Mouse (Mus musculus): ENCODE results near the gene Vps53.

The Vps53 gene

GRCm38 (mm10) chr11:76015814-76016213 lies 163.6 kb downstream of the Vps53 start:
- ChIA-PET POLR2A (interaction anchor here in 3 of 4 experiments (0.6 to 0.7 kb wide), 3 partner anchors 11 to 923 kb away, joined by 3 to 7 read pairs (median 4); no protein-coding TSS in a partner anchor), CTCF (no interaction called here)

- POLR2A ChIA-PET: interaction anchor here in 1 of 4 experiments (0.6 to 1.5 kb wide), 2 partner anchors 48 to 924 kb away, joined by 3 read pairs; no protein-coding TSS in a partner anchor
- CTCF ChIA-PET: interaction anchor here in 1 of 4 experiments (1.0 kb wide), 1 partner anchor 48 kb away, joined by 3 read pairs; no protein-coding TSS in a partner anchor
Measured at GRCm38 (mm10) chr11:76015251-76015650, 164.2 kb downstream of the Vps53 start.

DNA sequence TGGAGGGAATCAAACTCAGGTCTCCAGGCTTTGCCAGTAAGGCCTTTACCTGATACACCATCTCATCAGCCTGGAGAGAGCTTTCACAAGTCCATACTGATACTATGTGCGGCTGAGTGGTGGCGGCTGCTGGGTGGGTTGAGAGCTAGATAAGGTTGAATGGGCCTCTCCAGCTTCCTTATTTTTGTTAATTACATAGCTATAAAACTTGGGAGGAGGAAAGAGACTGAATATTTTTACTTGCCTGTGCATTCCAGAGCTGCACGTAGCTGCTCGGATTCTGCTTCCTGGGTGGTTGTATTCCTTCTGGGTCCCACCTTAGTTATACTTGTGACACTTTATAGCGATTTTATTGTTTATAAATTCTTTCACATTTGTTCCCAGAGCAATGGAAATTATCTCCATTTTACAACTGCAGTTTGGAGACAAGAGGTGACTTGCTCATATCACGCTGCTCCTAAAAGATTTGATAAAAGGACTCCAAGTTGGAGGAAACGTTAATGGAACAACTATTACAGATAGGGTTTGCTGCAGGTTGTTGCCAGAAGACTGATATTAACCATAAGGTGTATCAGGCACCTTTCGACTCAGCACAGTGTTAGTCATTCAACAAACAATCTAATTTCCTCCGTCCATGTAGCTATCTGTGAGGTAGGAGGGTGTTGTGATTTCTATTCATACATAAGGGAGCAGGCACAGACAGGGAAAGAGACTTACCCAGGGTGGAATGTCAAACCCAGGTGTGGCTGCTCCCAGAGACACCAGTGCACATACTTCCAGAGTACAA lies 168.4 kb downstream of the Vps53 start:
- ChIA-PET POLR2A (interaction anchor here in 1 of 4 experiments (0.6 kb wide), 1 partner anchor 459 kb away, joined by 3 read pairs; no protein-coding TSS in a partner anchor), CTCF (interaction anchor here in 1 of 4 experiments (0.6 to 0.8 kb wide), 2 partner anchors 32 to 207 kb away, joined by 3 to 4 read pairs; partner anchors contain the start of genes Dbil5 and Gemin4)

DNA sequence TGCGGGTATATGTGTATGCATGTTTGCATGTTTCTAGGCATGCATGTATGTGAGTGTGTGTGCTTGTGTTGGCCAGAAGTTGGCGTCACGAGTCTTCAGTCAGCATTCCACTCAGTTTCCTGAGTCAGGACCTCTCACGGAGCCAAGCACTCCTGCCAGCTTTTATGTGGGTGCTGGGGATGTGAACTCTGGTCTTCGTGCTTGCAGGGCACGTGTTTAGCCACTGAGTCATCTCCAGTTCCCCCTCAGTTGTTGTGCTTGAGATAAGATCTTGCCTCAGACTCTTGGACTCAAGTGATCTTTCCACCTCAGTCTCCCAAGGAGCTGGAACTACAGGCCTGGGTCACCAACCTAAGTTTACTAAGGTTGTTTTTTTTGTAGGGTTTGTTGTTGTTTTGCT lies 170.3 kb downstream of the Vps53 start:
- CTCF ChIA-PET: interaction anchor here in 2 of 4 experiments (0.6 to 1.6 kb wide), 2 partner anchors 18 to 174 kb away, joined by 3 to 6 read pairs; no protein-coding TSS in a partner anchor
- POLR2A ChIA-PET: no interaction called here

DNA sequence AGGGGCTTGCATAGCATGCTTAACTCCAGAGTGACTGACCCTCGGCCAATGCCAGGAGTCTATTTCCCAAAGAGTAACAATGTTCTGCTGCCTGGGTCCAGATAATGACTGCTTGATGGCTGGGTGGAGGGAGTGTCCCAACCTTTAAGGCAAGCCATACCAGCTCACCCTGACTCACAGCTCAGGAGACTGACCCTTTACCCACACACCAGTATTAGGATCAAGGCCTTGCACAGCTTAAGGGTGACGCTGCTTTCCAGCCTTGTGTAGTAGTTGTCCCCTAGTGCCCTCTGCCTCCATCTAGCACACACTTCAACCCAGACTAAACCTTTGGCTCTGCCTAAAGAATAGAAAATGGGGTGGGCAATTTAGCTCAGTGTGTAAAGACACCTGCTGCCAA lies 171.3 kb downstream of the Vps53 start:
- POLR2A ChIA-PET: interaction anchor here in 1 of 4 experiments (0.6 kb wide), 1 partner anchor 405 kb away, joined by 4 read pairs; no protein-coding TSS in a partner anchor
- CTCF ChIA-PET: interaction anchor here in 1 of 4 experiments (1.6 kb wide), 1 partner anchor 17 kb away, joined by 3 read pairs; no protein-coding TSS in a partner anchor

GRCm38 (mm10) chr11:76004276-76004675 lies 175.2 kb downstream of the Vps53 start:
- ChIA-PET POLR2A (interaction anchor here in 2 of 4 experiments (1.1 to 1.9 kb wide), 4 partner anchors 8 to 37 kb away, joined by 3 to 6 read pairs (median 6); no protein-coding TSS in a partner anchor), CTCF (interaction anchor here in 2 of 4 experiments (0.6 to 0.7 kb wide), 3 partner anchors 34 to 234 kb away, joined by 3 to 9 read pairs (median 3); no protein-coding TSS in a partner anchor)

DNA sequence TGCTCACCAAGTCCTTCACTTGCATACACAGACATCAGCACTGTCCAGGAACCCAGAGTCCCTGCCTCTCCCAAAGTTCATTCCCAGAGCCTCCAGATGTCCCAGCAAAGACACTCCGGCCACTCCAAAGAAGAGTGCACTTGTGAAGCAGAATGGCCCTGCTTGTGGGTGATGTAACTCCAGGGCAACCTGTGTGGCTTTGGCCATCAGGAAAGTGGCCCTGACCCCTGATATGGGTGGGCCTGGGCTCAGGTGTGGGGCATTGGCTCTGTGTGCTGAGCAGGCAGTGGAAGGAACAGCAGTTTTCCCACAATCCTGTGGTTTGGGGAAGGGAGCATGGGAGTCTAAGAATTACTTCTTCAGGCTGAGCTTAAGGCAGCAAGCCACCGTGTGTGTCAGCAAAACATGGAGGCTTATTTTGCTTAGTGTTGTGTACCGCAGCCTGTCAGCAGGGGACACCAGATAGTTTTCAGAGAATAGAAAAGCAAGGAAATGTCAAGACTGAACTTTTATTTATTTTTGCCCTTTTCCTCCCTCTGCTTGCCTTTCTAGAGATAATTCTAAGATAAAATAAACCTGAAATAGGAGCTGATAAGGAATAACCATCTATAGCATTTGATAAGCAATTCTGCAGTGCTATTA lies 178.1 kb downstream of the Vps53 start:
- ChIA-PET CTCF (interaction anchor here in 3 of 4 experiments (0.6 to 2.9 kb wide), 4 partner anchors 10 to 107 kb away, joined by 3 to 9 read pairs (median 5); no protein-coding TSS in a partner anchor), POLR2A (interaction anchor here in 2 of 4 experiments (0.6 to 1.6 kb wide), 5 partner anchors 34 to 618 kb away, joined by 3 to 5 read pairs (median 3); no protein-coding TSS in a partner anchor)

DNA sequence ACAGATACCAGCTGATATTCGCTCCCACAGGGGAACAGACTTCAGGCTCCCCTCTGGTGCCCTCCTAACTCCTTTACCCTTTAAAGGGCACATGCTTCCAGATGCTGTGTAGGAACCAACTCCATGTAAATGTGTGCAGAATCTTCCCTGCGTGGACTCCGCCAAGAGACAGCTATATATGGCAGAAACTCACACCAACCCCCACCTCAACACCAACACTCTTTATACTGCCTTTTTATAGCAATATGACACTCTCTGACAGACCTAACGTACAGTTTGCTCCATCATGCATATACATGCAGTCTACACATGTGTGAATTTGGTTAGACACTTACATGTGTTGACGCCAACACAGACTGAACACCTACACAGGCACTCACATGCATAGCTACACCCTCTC lies 178.7 kb downstream of the Vps53 start:
- ChIA-PET POLR2A (interaction anchor here in 1 of 4 experiments (0.6 to 1.6 kb wide), 2 partner anchors 21 to 256 kb away, joined by 3 to 4 read pairs; no protein-coding TSS in a partner anchor), CTCF (interaction anchor here in 3 of 4 experiments (0.6 to 2.9 kb wide), 6 partner anchors 10 to 219 kb away, joined by 3 to 9 read pairs (median 4); partner anchors contain the start of gene Rflnb (in 1 of the 3))

DNA sequence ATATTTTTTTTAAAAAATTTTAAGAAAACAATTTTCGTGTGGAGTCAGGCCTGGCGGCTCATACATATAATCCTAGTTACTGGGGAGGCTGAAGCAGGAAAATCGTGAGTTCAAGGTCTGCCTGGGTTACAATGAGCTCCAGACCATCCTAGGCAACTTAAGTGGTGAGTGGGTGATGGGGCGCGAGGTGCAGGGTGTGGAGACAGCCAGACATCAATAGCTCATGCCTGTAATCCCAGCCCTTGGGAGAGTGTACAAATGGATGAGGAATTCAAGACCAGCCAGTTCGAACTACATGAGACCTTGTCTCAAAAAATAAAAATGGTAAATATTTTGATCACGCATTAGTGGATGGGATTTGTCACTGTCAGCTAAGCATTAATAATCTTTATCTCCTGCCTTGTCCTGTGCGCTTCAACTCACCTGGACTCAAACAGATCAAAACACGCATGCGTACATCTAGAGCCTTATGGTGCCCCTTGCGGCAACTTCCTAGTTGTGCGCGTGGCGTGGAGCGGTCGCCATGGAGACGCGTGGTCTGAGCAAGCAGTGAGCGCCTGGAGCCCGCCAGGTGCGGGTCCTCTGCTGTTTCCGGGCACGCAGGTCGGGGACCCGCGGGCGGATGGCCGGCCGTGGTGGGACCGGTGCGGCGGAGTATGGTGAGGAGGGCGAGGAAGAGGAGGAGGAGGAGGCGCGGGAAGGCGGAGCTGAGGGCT lies 179.8 kb downstream of the Vps53 start, which contains the start of gene 1700016K19Rik:
Gene 1700016K19Rik, plus strand, starts transcription at position 473 of the 716 bp plus-strand sequence.
- CTCF ChIA-PET: interaction anchor here in 3 of 4 experiments (0.5 to 2.9 kb wide), 9 partner anchors 8 to 218 kb away, joined by 3 to 9 read pairs (median 3); partner anchors contain the start of gene Rflnb (in 1 of the 3)
- POLR2A ChIA-PET: interaction anchor here in 1 of 4 experiments (0.6 to 1.6 kb wide), 3 partner anchors 8 to 1982 kb away, joined by 3 to 5 read pairs (median 4); no protein-coding TSS in a partner anchor

Data from embryonic stem cell, embryonic (primary cell).